Mouse (Mus musculus): ENCODE data around the gene Gm14214. TPM values are rescaled to one million over a fixed set of nuclear protein-coding genes. Genes with fewer than 3 reads are reported as not detected.

Gm14214 gene
- total RNA-seq (2021), result not detected

- intact Hi-C loops (cut with DNase I), result no loop called here
- no peak for DNase-seq
Measured at GRCm38 (mm10) chr2:154769930-154770329, at the start of gene Gm14214. TSS of gene Gm14214 (minus strand) at chr2:154770030.

GRCm38 (mm10) chr2:154818599-154818998, 48.8 kb upstream of the Gm14214 start:
- no peak for DNase-seq
- intact Hi-C loops (cut with DNase I), result loop anchor here (2.0 kb wide), 2 partner anchors 26 to 36 kb away; no protein-coding TSS in a partner anchor

GRCm38 (mm10) chr2:154817788-154818187, 48.0 kb upstream of the Gm14214 start:
- peak; percentile 63 to 65 for DNase-seq
- intact Hi-C loops (cut with DNase I), result loop anchor here (2.0 kb wide), 2 partner anchors 25 to 37 kb away; no protein-coding TSS in a partner anchor

GRCm38 (mm10) chr2:154817089-154817488, 47.3 kb upstream of the Gm14214 start:
- intact Hi-C loops (cut with DNase I), result no loop called here
- no peak for DNase-seq

- intact Hi-C loops (cut with DNase I), result no loop called here
- DNase-seq, result no peak
Measured at GRCm38 (mm10) chr2:154813426-154813825, 43.6 kb upstream of the Gm14214 start.

- intact Hi-C loops (cut with DNase I), result no loop called here
- no peak for DNase-seq
Measured at GRCm38 (mm10) chr2:154810821-154811220, 41.0 kb upstream of the Gm14214 start.

GRCm38 (mm10) chr2:154809107-154809762, 39.4 kb upstream of the Gm14214 start:
- DNase-seq, result peak; percentile 63 to 72
- intact Hi-C loops (cut with DNase I), result no loop called here

GRCm38 (mm10) chr2:154807689-154808088, 37.9 kb upstream of the Gm14214 start:
- no peak for DNase-seq
- intact Hi-C loops (cut with DNase I), result loop anchor here (2.0 kb wide), 1 partner anchor 15 kb away; no protein-coding TSS in a partner anchor

GRCm38 (mm10) chr2:154803845-154804244, 34.0 kb upstream of the Gm14214 start:
- intact Hi-C loops (cut with DNase I), result no loop called here
- DNase-seq, result no peak

GRCm38 (mm10) chr2:154803372-154803771, 33.5 kb upstream of the Gm14214 start:
- intact Hi-C loops (cut with DNase I), result no loop called here

GRCm38 (mm10) chr2:154791661-154792642, 22.1 kb upstream of the Gm14214 start:
- DNase-seq, result peak; percentile 85
- intact Hi-C loops (cut with DNase I), result loop anchor here (2.0 to 10.0 kb wide), 4 partner anchors 15 to 100 kb away; partner anchors contain the start of gene Eif2s2

More at GRCm38 (mm10) chr2:154803372-154803771, 33.5 kb upstream of the Gm14214 start:
- DNase-seq, result no peak

- intact Hi-C loops (cut with DNase I), result loop anchor here (5.0 to 10.0 kb wide), 2 partner anchors 64 to 101 kb away; partner anchors contain the start of gene Eif2s2
- peak; percentile 96 to 97 for DNase-seq
Measured at GRCm38 (mm10) chr2:154790656-154791483, 21.0 kb upstream of the Gm14214 start, which contains the start of the genes Raly and a. TSS of gene Raly (plus strand) at chr2:154791096. TSS of gene a (plus strand) at chr2:154791402.

- no peak for DNase-seq
- intact Hi-C loops (cut with DNase I), result loop anchor here (5.0 to 10.0 kb wide), 2 partner anchors 65 to 102 kb away; partner anchors contain the start of gene Eif2s2
Measured at GRCm38 (mm10) chr2:154789977-154790655, 20.3 kb upstream of the Gm14214 start.

GRCm38 (mm10) chr2:154789381-154789780, 19.6 kb upstream of the Gm14214 start:
- no peak for DNase-seq
- intact Hi-C loops (cut with DNase I), result no loop called here

- intact Hi-C loops (cut with DNase I), result no loop called here
- DNase-seq, result no peak
Measured at GRCm38 (mm10) chr2:154786776-154787175, 16.9 kb upstream of the Gm14214 start.

- no peak for DNase-seq
- intact Hi-C loops (cut with DNase I), result no loop called here
Measured at GRCm38 (mm10) chr2:154786187-154786586, 16.4 kb upstream of the Gm14214 start.

- intact Hi-C loops (cut with DNase I), result no loop called here
- DNase-seq, result no peak
Measured at GRCm38 (mm10) chr2:154785284-154785683, 15.5 kb upstream of the Gm14214 start.

- no peak for DNase-seq
- intact Hi-C loops (cut with DNase I), result no loop called here
Measured at GRCm38 (mm10) chr2:154782856-154783650, 13.2 kb upstream of the Gm14214 start.

- intact Hi-C loops (cut with DNase I), result no loop called here
- no peak for DNase-seq
Measured at GRCm38 (mm10) chr2:154782361-154782760, 12.5 kb upstream of the Gm14214 start.
